Mouse (Mus musculus) T-helper 17 cell (primary cell): ENCODE results near the gene Cd80.
"Not testable (repeated sequence)": the region's sequence is repeated elsewhere in the genome, so short reads cannot be mapped to it uniquely, and the experiment has no call there.

ENCODE experiments used
- in situ Hi-C, 2 experiments: fragments of 300-600 bp; cut with MboI, MseI; formaldehyde crosslinking; loops; 1 replicate in 1 of 2; 2 replicates in 1 of 2; pipeline ENCODE4 v1.15.1; 2025; ENCODE audit warnings: high pct_unique_total_duplicates in 2 of 2

The Cd80 gene

GRCm38 (mm10) chr16:38471697-38472506 lies 16.5 kb downstream of the Cd80 start:
- in situ Hi-C loops, result no loop called here

DNA sequence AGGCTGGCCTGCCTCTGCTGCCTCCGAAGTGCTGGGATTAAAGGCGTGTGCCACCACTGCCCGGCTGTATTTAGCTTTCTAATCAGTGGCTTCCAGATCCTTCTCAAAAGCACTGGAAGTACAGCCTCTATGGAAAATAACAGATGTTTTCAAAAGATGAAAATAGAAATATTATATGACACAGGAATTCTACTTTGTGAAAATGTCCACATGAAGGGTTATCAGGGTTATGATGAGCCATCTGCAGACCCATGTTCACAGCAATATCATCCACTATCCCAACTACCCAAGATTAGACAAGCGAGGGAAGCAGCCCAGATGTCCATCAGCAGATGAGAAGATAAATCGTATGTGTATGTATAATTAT lies 17.1 kb downstream of the Cd80 start:
- in situ Hi-C loops, result no loop called here

GRCm38 (mm10) chr16:38473661-38474060 lies 18.3 kb downstream of the Cd80 start:
- in situ Hi-C loops, result no loop called here

DNA sequence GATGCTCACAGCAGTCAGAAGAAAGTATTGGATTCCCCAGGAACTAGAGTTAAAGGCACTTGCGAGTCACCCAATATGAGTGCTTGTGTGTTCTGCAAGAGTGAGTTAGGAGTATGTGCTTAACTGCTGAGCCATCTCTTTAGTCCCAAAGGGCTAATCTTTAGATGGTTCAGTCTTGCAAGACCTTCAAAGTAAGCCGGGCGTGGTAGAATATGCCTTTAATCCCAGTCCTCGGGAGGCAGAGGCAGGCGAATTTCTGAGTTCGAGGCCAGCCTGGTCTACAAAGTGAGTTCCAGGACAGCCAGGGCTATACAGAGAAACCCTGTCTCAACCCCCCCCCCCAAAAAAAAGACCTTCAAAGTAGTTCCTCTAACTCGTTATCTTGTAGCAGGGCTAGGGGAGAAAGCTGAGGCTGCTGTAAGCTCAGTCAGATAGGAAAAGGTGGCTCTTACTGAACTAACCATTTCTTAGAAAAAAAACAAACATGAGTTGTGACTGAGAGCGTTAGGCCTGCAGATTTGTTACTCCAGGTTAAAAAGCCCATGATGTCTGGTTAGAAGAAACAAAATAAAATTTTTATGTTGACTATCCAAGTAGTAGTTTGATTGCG lies 19.4 kb downstream of the Cd80 start:
- in situ Hi-C loops, result no loop called here

GRCm38 (mm10) chr16:38475681-38476311 lies 20.4 kb downstream of the Cd80 start:
- in situ Hi-C loops, result no loop called here

- in situ Hi-C loops, result no loop called here
Measured at GRCm38 (mm10) chr16:38476312-38477240, 21.2 kb downstream of the Cd80 start.

DNA sequence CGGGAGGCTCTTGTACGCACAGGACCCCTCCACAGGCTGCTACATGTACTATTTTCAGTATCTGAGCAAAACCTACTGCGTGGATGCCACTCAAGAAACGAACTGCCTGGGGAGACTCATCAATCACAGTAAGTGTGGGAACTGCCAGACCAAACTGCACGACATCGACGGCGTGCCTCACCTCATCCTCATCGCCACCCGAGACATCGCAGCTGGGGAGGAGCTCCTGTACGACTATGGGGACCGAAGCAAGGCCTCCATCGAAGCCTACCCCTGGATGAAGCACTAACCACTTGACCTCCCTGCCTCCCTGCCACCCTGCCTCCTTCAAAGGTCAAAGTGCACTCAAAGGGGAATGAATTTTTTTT lies 21.9 kb downstream of the Cd80 start:
- in situ Hi-C loops, result not testable (repeated sequence)

GRCm38 (mm10) chr16:38478296-38478695 lies 22.9 kb downstream of the Cd80 start:
- in situ Hi-C loops, result no loop called here

GRCm38 (mm10) chr16:38481327-38481726 lies 26.0 kb downstream of the Cd80 start:
- in situ Hi-C loops, result loop anchor here (5.0 kb wide), 2 partner anchors 34 to 124 kb away; no protein-coding TSS in a partner anchor

DNA sequence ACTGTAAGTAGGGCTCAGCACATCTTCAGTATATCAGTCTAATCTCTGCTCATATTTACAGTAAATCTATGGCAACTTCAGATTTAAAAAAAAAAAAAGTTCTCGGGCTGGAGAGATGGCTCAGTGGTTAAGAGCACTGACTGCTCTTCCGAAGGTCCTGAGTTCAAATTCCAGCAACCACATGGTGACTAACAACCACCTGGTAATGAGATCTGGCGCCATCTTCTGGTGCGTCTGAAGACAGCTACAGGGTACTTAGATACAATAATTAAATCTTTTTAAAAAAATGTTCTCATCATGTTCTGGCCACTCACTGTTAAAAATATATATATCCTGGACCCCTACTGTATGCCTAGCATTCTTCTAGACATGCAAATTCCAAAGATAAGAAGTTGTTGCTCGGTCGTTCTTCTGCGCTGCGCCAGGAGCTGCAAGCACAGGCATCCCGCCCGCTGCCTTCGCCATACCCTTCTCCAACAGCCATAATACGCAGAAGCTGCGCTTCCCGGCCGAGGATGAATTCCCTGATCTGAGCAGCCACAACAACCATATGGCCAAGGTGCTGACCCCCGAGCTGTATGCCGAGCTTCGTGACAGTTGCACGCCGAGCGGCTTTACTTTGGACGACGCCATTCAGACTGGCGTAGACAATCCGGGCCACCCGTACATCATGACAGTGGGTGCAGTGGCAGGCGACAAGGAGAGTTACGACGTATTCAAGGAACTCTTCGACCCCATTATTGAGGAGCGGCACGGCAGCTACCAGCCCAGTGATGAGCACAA lies 27.6 kb downstream of the Cd80 start:
- in situ Hi-C loops, result loop anchor here (5.0 kb wide), 2 partner anchors 36 to 126 kb away; no protein-coding TSS in a partner anchor

- in situ Hi-C loops, result loop anchor here (5.0 kb wide), 2 partner anchors 36 to 126 kb away; no protein-coding TSS in a partner anchor
Measured at GRCm38 (mm10) chr16:38483582-38484309, 28.4 kb downstream of the Cd80 start.

- in situ Hi-C loops, result no loop called here
Measured at GRCm38 (mm10) chr16:38492551-38492950, 37.2 kb downstream of the Cd80 start.

GRCm38 (mm10) chr16:38493890-38494289 lies 38.5 kb downstream of the Cd80 start:
- in situ Hi-C loops, result no loop called here

DNA sequence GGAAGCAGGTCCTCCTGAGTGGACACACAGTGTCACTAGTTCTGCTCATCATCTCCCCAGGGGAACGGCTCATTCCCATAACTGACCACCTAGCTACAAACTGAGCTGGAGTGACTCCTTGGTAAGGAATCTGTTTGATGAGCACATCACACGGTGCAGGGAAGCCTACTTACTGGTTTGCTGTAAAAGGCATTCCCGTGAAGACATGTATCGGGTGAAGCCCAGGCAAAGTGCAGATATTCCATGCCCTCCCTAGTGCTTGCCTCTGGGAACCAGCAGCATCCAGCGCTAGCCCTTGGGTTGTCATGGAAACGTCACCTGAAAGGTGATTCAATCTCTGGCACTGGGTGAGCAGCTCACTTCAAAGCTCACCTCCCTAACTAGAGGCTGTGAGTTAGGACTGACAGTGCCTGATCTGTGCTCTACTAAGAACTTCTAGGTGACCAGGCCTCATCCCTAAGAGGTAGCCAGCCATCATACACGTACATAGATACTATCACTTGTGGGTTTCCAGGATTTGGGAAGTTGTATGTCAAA lies 41.3 kb downstream of the Cd80 start:
- in situ Hi-C loops, result loop anchor here in 1 of 2 experiments (5.0 kb wide), 1 partner anchor 159 kb away; no protein-coding TSS in a partner anchor

- in situ Hi-C loops, result loop anchor here in 1 of 2 experiments (10.0 kb wide), 1 partner anchor 1338 kb away; no protein-coding TSS in a partner anchor
Measured at GRCm38 (mm10) chr16:38502469-38502868, 47.1 kb downstream of the Cd80 start.

- in situ Hi-C loops, result loop anchor here in 1 of 2 experiments (10.0 kb wide), 1 partner anchor 1339 kb away; no protein-coding TSS in a partner anchor
Measured at GRCm38 (mm10) chr16:38503528-38503927, 48.2 kb downstream of the Cd80 start.

DNA sequence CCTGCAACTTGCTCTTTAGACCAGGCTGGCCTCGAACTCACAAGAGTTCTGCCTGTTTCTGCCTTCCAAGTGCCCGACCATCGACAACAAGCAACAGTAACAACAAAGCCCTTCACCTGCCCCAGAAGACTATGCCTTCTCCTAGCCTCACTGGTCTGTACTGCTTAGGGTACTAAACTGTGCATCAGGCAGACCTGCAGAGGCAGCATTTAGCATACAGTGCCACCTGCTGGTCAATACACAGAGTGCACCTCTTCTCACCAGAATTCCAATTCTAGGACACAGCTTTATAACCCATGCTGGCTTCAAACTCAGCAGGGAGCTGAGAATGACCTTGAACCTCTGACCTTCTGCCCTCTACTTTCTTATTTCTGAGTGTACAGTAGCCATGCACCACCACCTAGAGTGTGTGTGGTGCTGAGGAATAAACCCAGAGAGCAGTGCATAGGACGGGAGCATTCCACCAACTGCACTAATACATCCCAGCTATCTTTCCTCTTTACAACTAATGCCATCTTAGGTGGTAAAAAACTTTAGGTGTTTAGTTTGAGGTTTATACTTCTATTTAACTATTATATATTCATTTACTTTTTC lies 50.8 kb downstream of the Cd80 start:
- in situ Hi-C loops, result loop anchor here in 1 of 2 experiments (10.0 kb wide), 1 partner anchor 1341 kb away; no protein-coding TSS in a partner anchor

GRCm38 (mm10) chr16:38510846-38511245 lies 55.5 kb downstream of the Cd80 start:
- in situ Hi-C loops, result no loop called here

GRCm38 (mm10) chr16:38519140-38519539 lies 63.8 kb downstream of the Cd80 start:
- in situ Hi-C loops, result no loop called here
